Mouse (Mus musculus): ENCODE results near the gene Bet1l. TPM values are rescaled to one million over a fixed set of nuclear protein-coding genes. Genes with fewer than 3 reads are reported as not detected.

Bet1l gene
- total and polyA plus RNA-seq, 2 experiments from 2014 or later, result 14.8 to 29.6 TPM

- H3K9ac ChIP-seq (replicated peaks; ENCODE audit: low read depth, low read length), result no peak overlapping the region
- no peaks in the 10 kb centered on the region for H3K4me1 ChIP-seq (ENCODE audit: control insufficient read depth, insufficient read depth)
- H3K36me3 ChIP-seq (replicated peaks; ENCODE audit: control insufficient read depth, insufficient read depth, low read length), result peaks cover 13% of the 10 kb centered on the region; the same call in 1 of the 2 replicates
- WGBS, result 81% methylated on average over 13 of the region's 13 CpGs
- no peaks in the 10 kb centered on the region for H3K9me3 ChIP-seq (replicated peaks; ENCODE audit: control insufficient read depth, low read length)
- H3K27ac ChIP-seq (ENCODE audit: low read depth), result no peak overlapping the region
- no peaks in the 10 kb centered on the region for H3K27me3 ChIP-seq (ENCODE audit: control insufficient read depth, insufficient read depth, low read length)
- H3K4me3 ChIP-seq (ENCODE audit: low read depth, low read length), result no peak overlapping the region
- no peak for DNase-seq (ENCODE audit: low spot score)
- no peak overlapping the region for H3K4me2 ChIP-seq (ENCODE audit: low read depth, low read length)
- ATAC-seq (ENCODE audit: insufficient read depth, low read depth), result no peak
- TF ChIP-seq CTCF (IDR thresholded peaks at IDR 0.05; ENCODE audit: low read depth) (no peak), EP300 (IDR thresholded peaks at IDR 0.05; ENCODE audit: low read depth) (no peak)
Measured at GRCm38 (mm10) chr7:140811714-140812113, 45.7 kb downstream of the Bet1l start.

GRCm38 (mm10) chr7:140810496-140810895 is 46.9 kb downstream of the Bet1l start:
- H3K27me3 ChIP-seq (ENCODE audit: control insufficient read depth, insufficient read depth, low read length), result no peaks in the 10 kb centered on the region
- no peaks in the 10 kb centered on the region for H3K9me3 ChIP-seq (replicated peaks; ENCODE audit: control insufficient read depth, low read length)
- H3K27ac ChIP-seq (ENCODE audit: low read depth), result no peak overlapping the region
- no peaks in the 10 kb centered on the region for H3K4me1 ChIP-seq (ENCODE audit: control insufficient read depth, insufficient read depth)
- no peak overlapping the region for H3K9ac ChIP-seq (replicated peaks; ENCODE audit: low read depth, low read length)
- peaks cover 13% of the 10 kb centered on the region; the same call in 1 of the 2 replicates for H3K36me3 ChIP-seq (replicated peaks; ENCODE audit: control insufficient read depth, insufficient read depth, low read length)
- WGBS, result 89% methylated on average over 6 of the region's 6 CpGs
- DNase-seq (ENCODE audit: low spot score), result no peak
- TF ChIP-seq CTCF (IDR thresholded peaks at IDR 0.05; ENCODE audit: low read depth) (no peak), EP300 (IDR thresholded peaks at IDR 0.05; ENCODE audit: low read depth) (no peak)
- no peak overlapping the region for H3K4me3 ChIP-seq (ENCODE audit: low read depth, low read length)
- ATAC-seq (ENCODE audit: insufficient read depth, low read depth), result no peak
- no peak overlapping the region for H3K4me2 ChIP-seq (ENCODE audit: low read depth, low read length)

GRCm38 (mm10) chr7:140805704-140806103 is 51.7 kb downstream of the Bet1l start:
- Histone ChIP-seq H3K4me1 (ENCODE audit: control insufficient read depth, insufficient read depth) (no peaks in the 10 kb centered on the region), H3K4me2 (ENCODE audit: low read depth, low read length) (no peak overlapping the region), H3K4me3 (ENCODE audit: low read depth, low read length) (no peak overlapping the region), H3K9ac (replicated peaks; ENCODE audit: low read depth, low read length) (no peak overlapping the region), H3K27ac (ENCODE audit: low read depth) (no peak overlapping the region), H3K27me3 (ENCODE audit: control insufficient read depth, insufficient read depth, low read length) (no peaks in the 10 kb centered on the region), H3K36me3 (replicated peaks; ENCODE audit: control insufficient read depth, insufficient read depth, low read length) (no peaks in the 10 kb centered on the region), H3K9me3 (replicated peaks; ENCODE audit: control insufficient read depth, low read length) (no peaks in the 10 kb centered on the region)
- TF ChIP-seq CTCF (IDR thresholded peaks at IDR 0.05; ENCODE audit: low read depth) (peak; percentile 44), EP300 (IDR thresholded peaks at IDR 0.05; ENCODE audit: low read depth) (no peak)
- DNase-seq (ENCODE audit: low spot score) (no peak), ATAC-seq (ENCODE audit: insufficient read depth, low read depth) (no peak)
- 18% methylated on average over 1 of the region's 1 CpGs for WGBS

Other genes starting within 250 kb of the Bet1l start
- gene Olfr61, start 228.6 kb downstream of the Bet1l start, total RNA-seq (2014; rRNA removed; ENCODE audit: low replicate concordance), result not detected in 2 replicates
- gene Olfr61, start 228.6 kb downstream of the Bet1l start, polyA plus RNA-seq (2015; fragmentation: Nextera tagmentation; extraction: Ambion mirVana), result not detected in 2 replicates
- not detected in 2 replicates for gene Olfr53, start 211.1 kb downstream of the Bet1l start, total RNA-seq (2014; rRNA removed; ENCODE audit: low replicate concordance)
- not detected in 2 replicates for gene Olfr53, start 211.1 kb downstream of the Bet1l start, polyA plus RNA-seq (2015; fragmentation: Nextera tagmentation; extraction: Ambion mirVana)
- gene Olfr539, start 197.6 kb downstream of the Bet1l start, total RNA-seq (2014; rRNA removed; ENCODE audit: low replicate concordance), result not detected in 2 replicates
- not detected in 2 replicates for gene Olfr539, start 197.6 kb downstream of the Bet1l start, polyA plus RNA-seq (2015; fragmentation: Nextera tagmentation; extraction: Ambion mirVana)
- not detected in 2 replicates for gene Olfr45, start 175.6 kb downstream of the Bet1l start, total RNA-seq (2014; rRNA removed; ENCODE audit: low replicate concordance)
- gene Olfr45, start 175.6 kb downstream of the Bet1l start, polyA plus RNA-seq (2015; fragmentation: Nextera tagmentation; extraction: Ambion mirVana), result not detected in 2 replicates
- gene Olfr541, start 160.3 kb downstream of the Bet1l start, total RNA-seq (2014; rRNA removed; ENCODE audit: low replicate concordance), result not detected in 2 replicates
- not detected in 2 replicates for gene Olfr541, start 160.3 kb downstream of the Bet1l start, polyA plus RNA-seq (2015; fragmentation: Nextera tagmentation; extraction: Ambion mirVana)
- 0.11 TPM in 1 of 2 replicates, not detected in the other for gene Cyp2e1, start 93.8 kb downstream of the Bet1l start, total RNA-seq (2014; rRNA removed; ENCODE audit: low replicate concordance)
- gene Cyp2e1, start 93.8 kb downstream of the Bet1l start, polyA plus RNA-seq (2015; fragmentation: Nextera tagmentation; extraction: Ambion mirVana), result not detected in 2 replicates
- gene Syce1, start 69.7 kb downstream of the Bet1l start, total RNA-seq (2014; rRNA removed; ENCODE audit: low replicate concordance), result not detected in 2 replicates
- 0.10 and 0.18 TPM in 2 replicates for gene Syce1, start 69.7 kb downstream of the Bet1l start, polyA plus RNA-seq (2015; fragmentation: Nextera tagmentation; extraction: Ambion mirVana)
- gene Zfp941, start 35.4 kb downstream of the Bet1l start, total RNA-seq (2014; rRNA removed; ENCODE audit: low replicate concordance), result 0.11 and 0.97 TPM in 2 replicates
- 0.29 and 0.45 TPM in 2 replicates for gene Zfp941, start 35.4 kb downstream of the Bet1l start, polyA plus RNA-seq (2015; fragmentation: Nextera tagmentation; extraction: Ambion mirVana)
- gene Urah, start 22.6 kb downstream of the Bet1l start, total RNA-seq (2014; rRNA removed; ENCODE audit: low replicate concordance), result not detected in 2 replicates
- 0.27 and 0.29 TPM in 2 replicates for gene Urah, start 22.6 kb downstream of the Bet1l start, polyA plus RNA-seq (2015; fragmentation: Nextera tagmentation; extraction: Ambion mirVana)
- 0.80 TPM in 1 of 2 replicates, not detected in the other for gene Scgb1c1, start 12.0 kb downstream of the Bet1l start, total RNA-seq (2014; rRNA removed; ENCODE audit: low replicate concordance)
- gene Scgb1c1, start 12.0 kb downstream of the Bet1l start, polyA plus RNA-seq (2015; fragmentation: Nextera tagmentation; extraction: Ambion mirVana), result 8.7 and 11.0 TPM in 2 replicates
- gene Odf3, start 9.8 kb downstream of the Bet1l start, total RNA-seq (2014; rRNA removed; ENCODE audit: low replicate concordance), result not detected in 2 replicates
- not detected in 2 replicates for gene Odf3, start 9.8 kb downstream of the Bet1l start, polyA plus RNA-seq (2015; fragmentation: Nextera tagmentation; extraction: Ambion mirVana)
- gene Gm45785, start 1.2 kb downstream of the Bet1l start, total RNA-seq (2014; rRNA removed; ENCODE audit: low replicate concordance), result not detected in 2 replicates
- gene Gm45785, start 1.2 kb downstream of the Bet1l start, polyA plus RNA-seq (2015; fragmentation: Nextera tagmentation; extraction: Ambion mirVana), result not detected in 2 replicates
- gene Ric8a, start 620 bp downstream of the Bet1l start, total RNA-seq (2014; rRNA removed; ENCODE audit: low replicate concordance), result 37.2 and 73.8 TPM in 2 replicates
- gene Ric8a, start 620 bp downstream of the Bet1l start, polyA plus RNA-seq (2015; fragmentation: Nextera tagmentation; extraction: Ambion mirVana), result 27.5 and 27.8 TPM in 2 replicates
- gene Psmd13, start 24.4 kb upstream of the Bet1l start, total RNA-seq (2014; rRNA removed; ENCODE audit: low replicate concordance), result 72.6 and 84.3 TPM in 2 replicates
- 172 and 185 TPM in 2 replicates for gene Psmd13, start 24.4 kb upstream of the Bet1l start, polyA plus RNA-seq (2015; fragmentation: Nextera tagmentation; extraction: Ambion mirVana)
- gene Sirt3, start 24.7 kb upstream of the Bet1l start, total RNA-seq (2014; rRNA removed; ENCODE audit: low replicate concordance), result 89.4 and 105 TPM in 2 replicates
- gene Sirt3, start 24.7 kb upstream of the Bet1l start, polyA plus RNA-seq (2015; fragmentation: Nextera tagmentation; extraction: Ambion mirVana), result 76.1 and 78.0 TPM in 2 replicates
- gene Cox8b, start 42.9 kb upstream of the Bet1l start, total RNA-seq (2014; rRNA removed; ENCODE audit: low replicate concordance), result 425 and 483 TPM in 2 replicates
- gene Cox8b, start 42.9 kb upstream of the Bet1l start, polyA plus RNA-seq (2015; fragmentation: Nextera tagmentation; extraction: Ambion mirVana), result 1,841 and 1,871 TPM in 2 replicates
- gene Nlrp6, start 63.3 kb upstream of the Bet1l start, total RNA-seq (2014; rRNA removed; ENCODE audit: low replicate concordance), result not detected in 2 replicates
- gene Nlrp6, start 63.3 kb upstream of the Bet1l start, polyA plus RNA-seq (2015; fragmentation: Nextera tagmentation; extraction: Ambion mirVana), result 0.08 TPM in 1 of 2 replicates, not detected in the other
- 13.8 and 16.3 TPM in 2 replicates for gene Pgghg, start 83.8 kb upstream of the Bet1l start, total RNA-seq (2014; rRNA removed; ENCODE audit: low replicate concordance)
- 5.8 and 5.9 TPM in 2 replicates for gene Pgghg, start 83.8 kb upstream of the Bet1l start, polyA plus RNA-seq (2015; fragmentation: Nextera tagmentation; extraction: Ambion mirVana)
- gene Ifitm5, start 92.7 kb upstream of the Bet1l start, total RNA-seq (2014; rRNA removed; ENCODE audit: low replicate concordance), result 3.4 TPM in 1 of 2 replicates, not detected in the other
- gene Ifitm5, start 92.7 kb upstream of the Bet1l start, polyA plus RNA-seq (2015; fragmentation: Nextera tagmentation; extraction: Ambion mirVana), result 0.56 and 0.87 TPM in 2 replicates
- not detected in 2 replicates for gene Gm45717, start 98.4 kb upstream of the Bet1l start, total RNA-seq (2014; rRNA removed; ENCODE audit: low replicate concordance)
- 0.36 TPM in 1 of 2 replicates, not detected in the other for gene Gm45717, start 98.4 kb upstream of the Bet1l start, polyA plus RNA-seq (2015; fragmentation: Nextera tagmentation; extraction: Ambion mirVana)
- gene Ifitm2, start 98.4 kb upstream of the Bet1l start, total RNA-seq (2014; rRNA removed; ENCODE audit: low replicate concordance), result 172 and 232 TPM in 2 replicates
- 516 and 534 TPM in 2 replicates for gene Ifitm2, start 98.4 kb upstream of the Bet1l start, polyA plus RNA-seq (2015; fragmentation: Nextera tagmentation; extraction: Ambion mirVana)
- 1.4 and 23.1 TPM in 2 replicates for gene Ifitm1, start 109.6 kb upstream of the Bet1l start, total RNA-seq (2014; rRNA removed; ENCODE audit: low replicate concordance)
- 4.1 and 6.6 TPM in 2 replicates for gene Ifitm1, start 109.6 kb upstream of the Bet1l start, polyA plus RNA-seq (2015; fragmentation: Nextera tagmentation; extraction: Ambion mirVana)
- 148 and 324 TPM in 2 replicates for gene Ifitm3, start 153.2 kb upstream of the Bet1l start, total RNA-seq (2014; rRNA removed; ENCODE audit: low replicate concordance)
- 202 and 230 TPM in 2 replicates for gene Ifitm3, start 153.2 kb upstream of the Bet1l start, polyA plus RNA-seq (2015; fragmentation: Nextera tagmentation; extraction: Ambion mirVana)
- not detected in 2 replicates for gene Ifitm6, start 160.3 kb upstream of the Bet1l start, total RNA-seq (2014; rRNA removed; ENCODE audit: low replicate concordance)
- 0.30 and 0.74 TPM in 2 replicates for gene Ifitm6, start 160.3 kb upstream of the Bet1l start, polyA plus RNA-seq (2015; fragmentation: Nextera tagmentation; extraction: Ambion mirVana)
- gene Gm17387, start 171.6 kb upstream of the Bet1l start, total RNA-seq (2014; rRNA removed; ENCODE audit: low replicate concordance), result not detected in 2 replicates
- not detected in 2 replicates for gene Gm17387, start 171.6 kb upstream of the Bet1l start, polyA plus RNA-seq (2015; fragmentation: Nextera tagmentation; extraction: Ambion mirVana)
- 0.43 TPM in 1 of 2 replicates, not detected in the other for gene B4galnt4, start 203.5 kb upstream of the Bet1l start, total RNA-seq (2014; rRNA removed; ENCODE audit: low replicate concordance)
- gene B4galnt4, start 203.5 kb upstream of the Bet1l start, polyA plus RNA-seq (2015; fragmentation: Nextera tagmentation; extraction: Ambion mirVana), result 0.10 TPM in 1 of 2 replicates, not detected in the other
- gene Pkp3, start 220.6 kb upstream of the Bet1l start, total RNA-seq (2014; rRNA removed; ENCODE audit: low replicate concordance), result 3.8 TPM in 1 of 2 replicates, not detected in the other
- gene Pkp3, start 220.6 kb upstream of the Bet1l start, polyA plus RNA-seq (2015; fragmentation: Nextera tagmentation; extraction: Ambion mirVana), result 0.19 and 0.20 TPM in 2 replicates
- 10.3 and 16.8 TPM in 2 replicates for gene Sigirr, start 243.0 kb upstream of the Bet1l start, total RNA-seq (2014; rRNA removed; ENCODE audit: low replicate concordance)
- gene Sigirr, start 243.0 kb upstream of the Bet1l start, polyA plus RNA-seq (2015; fragmentation: Nextera tagmentation; extraction: Ambion mirVana), result 4.2 and 5.1 TPM in 2 replicates

All from heart, postnatal 0 days (tissue).